Mouse (Mus musculus): ENCODE results near the gene 5730455P16Rik. TPM values are rescaled to one million over a fixed set of nuclear protein-coding genes. Genes with fewer than 3 reads are reported as not detected.
"Not testable (repeated sequence)": the region's sequence is repeated elsewhere in the genome, so short reads cannot be mapped to it uniquely, and the experiment has no call there.

The 5730455P16Rik gene
- polyA plus RNA-seq (2012; rRNA removed): 12.4 and 15.9 TPM in 2 replicates

- DNase-seq (ENCODE audit: low read depth): peak; percentile 94
Observed at GRCm38 (mm10) chr11:80377712-80378451, at the start of gene 5730455P16Rik. Gene 5730455P16Rik, minus strand, starts transcription at chr11:80378034.

DNA sequence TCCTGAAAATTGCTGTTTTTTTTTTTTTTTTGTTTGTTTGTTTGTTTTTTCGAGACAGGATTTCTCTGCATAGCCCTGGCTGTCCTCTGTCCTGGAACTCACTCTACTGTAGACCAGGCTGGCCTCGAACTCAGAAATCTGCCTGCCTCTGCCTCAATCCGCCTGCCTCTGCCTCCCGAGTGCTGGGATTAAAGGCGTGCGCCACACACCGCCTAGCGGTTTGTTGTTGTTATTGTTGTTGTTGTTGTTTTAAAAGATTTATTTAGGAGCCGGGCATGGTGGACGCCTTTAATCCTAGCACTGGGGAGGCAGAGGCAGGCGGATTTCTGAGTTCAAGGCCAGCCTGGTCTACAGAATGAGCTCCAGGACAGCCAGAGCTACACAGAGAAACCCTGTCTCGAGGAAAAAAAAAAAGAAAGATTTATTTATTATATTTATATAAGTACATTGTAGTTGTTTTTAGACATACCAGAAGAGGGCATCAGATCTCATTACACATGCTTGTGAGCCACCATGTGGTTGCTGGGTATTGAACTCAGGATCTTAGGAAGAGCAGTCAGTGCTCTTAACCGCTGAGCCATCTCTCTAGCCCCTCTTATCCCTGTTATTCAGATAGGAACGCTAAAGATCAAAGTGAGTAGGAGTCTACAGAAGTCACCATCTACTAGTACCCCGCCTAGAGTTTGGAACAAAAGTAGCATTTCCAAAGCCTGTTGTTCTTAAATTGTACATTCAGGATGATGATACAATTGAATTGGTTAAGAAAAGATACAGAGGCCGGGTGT is 48.4 kb upstream of the 5730455P16Rik start:
- DNase-seq (ENCODE audit: low read depth): not testable (repeated sequence)

More at GRCm38 (mm10) chr11:80377712-80378451, at the start of gene 5730455P16Rik:
- TF ChIP-seq CTCF (IDR thresholded peaks at IDR 0.05; ENCODE audit: borderline replicate concordance, extremely low read depth, insufficient read depth, insufficient read length): no peak
- TF ChIP-seq POLR2A (IDR thresholded peaks at IDR 0.05; ENCODE audit: borderline replicate concordance, extremely low read depth, insufficient read depth, insufficient read length, poor library complexity, severe bottlenecking): peak; percentile 66; the same call in 1 of the 2 replicates

GRCm38 (mm10) chr11:80425247-80425778 is 47.5 kb upstream of the 5730455P16Rik start:
- TF ChIP-seq CTCF (IDR thresholded peaks at IDR 0.05; ENCODE audit: borderline replicate concordance, extremely low read depth, insufficient read depth, insufficient read length): no peak

GRCm38 (mm10) chr11:80424691-80425090 is 46.9 kb upstream of the 5730455P16Rik start:
- TF ChIP-seq CTCF (IDR thresholded peaks at IDR 0.05; ENCODE audit: borderline replicate concordance, extremely low read depth, insufficient read depth, insufficient read length) (no peak), POLR2A (IDR thresholded peaks at IDR 0.05; ENCODE audit: borderline replicate concordance, extremely low read depth, insufficient read depth, insufficient read length, poor library complexity, severe bottlenecking) (no peak)
- DNase-seq (ENCODE audit: low read depth): no peak

More at GRCm38 (mm10) chr11:80425247-80425778, 47.5 kb upstream of the 5730455P16Rik start:
- no peak for DNase-seq (ENCODE audit: low read depth)

- DNase-seq (ENCODE audit: low read depth): no peak
- no peak for TF ChIP-seq POLR2A (IDR thresholded peaks at IDR 0.05; ENCODE audit: borderline replicate concordance, extremely low read depth, insufficient read depth, insufficient read length, poor library complexity, severe bottlenecking)
- TF ChIP-seq CTCF (IDR thresholded peaks at IDR 0.05; ENCODE audit: borderline replicate concordance, extremely low read depth, insufficient read depth, insufficient read length): no peak
Observed at GRCm38 (mm10) chr11:80421421-80422047, 43.7 kb upstream of the 5730455P16Rik start.

DNA sequence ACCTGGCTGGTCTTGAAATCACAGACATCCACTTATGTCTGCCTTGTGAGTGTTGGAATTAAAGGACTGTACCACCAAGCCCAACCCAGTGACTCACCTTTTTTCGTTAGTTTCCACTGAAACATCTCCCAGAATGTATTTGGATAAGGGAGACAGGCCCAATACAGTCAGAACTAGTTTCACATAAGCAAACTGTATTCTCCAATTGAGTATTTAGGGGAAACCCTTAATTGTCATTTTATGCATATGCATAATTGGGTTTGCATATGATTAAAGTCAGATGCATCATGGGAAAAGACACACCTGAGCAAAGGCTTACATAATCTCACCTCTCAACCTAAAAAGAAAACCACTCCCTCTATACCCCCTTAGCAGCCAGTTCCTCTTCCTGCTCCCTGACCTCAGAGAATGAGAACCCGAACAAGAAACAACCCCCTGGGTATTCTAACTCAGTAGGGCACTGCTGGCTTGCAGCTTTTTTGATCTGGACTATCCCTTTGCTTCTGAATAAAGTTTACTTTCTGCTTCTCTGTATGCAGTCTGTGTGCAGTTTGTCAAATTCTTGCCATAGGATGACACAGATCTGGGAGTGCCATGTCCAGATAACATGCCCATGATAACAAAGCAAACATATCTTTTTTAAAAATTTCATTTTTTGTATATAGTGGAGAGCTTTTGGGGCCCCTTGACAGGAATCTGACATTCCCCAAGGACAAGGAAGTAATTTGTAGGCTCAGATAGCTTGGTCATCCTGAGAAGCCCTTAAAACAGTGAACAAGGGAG is 42.6 kb upstream of the 5730455P16Rik start:
- no peak for TF ChIP-seq POLR2A (IDR thresholded peaks at IDR 0.05; ENCODE audit: borderline replicate concordance, extremely low read depth, insufficient read depth, insufficient read length, poor library complexity, severe bottlenecking)
- no peak for TF ChIP-seq CTCF (IDR thresholded peaks at IDR 0.05; ENCODE audit: borderline replicate concordance, extremely low read depth, insufficient read depth, insufficient read length)
- DNase-seq (ENCODE audit: low read depth): no peak

GRCm38 (mm10) chr11:80419743-80420142 is 41.9 kb upstream of the 5730455P16Rik start:
- DNase-seq (ENCODE audit: low read depth): no peak
- TF ChIP-seq POLR2A (IDR thresholded peaks at IDR 0.05; ENCODE audit: borderline replicate concordance, extremely low read depth, insufficient read depth, insufficient read length, poor library complexity, severe bottlenecking) (no peak), CTCF (IDR thresholded peaks at IDR 0.05; ENCODE audit: borderline replicate concordance, extremely low read depth, insufficient read depth, insufficient read length) (no peak)

DNA sequence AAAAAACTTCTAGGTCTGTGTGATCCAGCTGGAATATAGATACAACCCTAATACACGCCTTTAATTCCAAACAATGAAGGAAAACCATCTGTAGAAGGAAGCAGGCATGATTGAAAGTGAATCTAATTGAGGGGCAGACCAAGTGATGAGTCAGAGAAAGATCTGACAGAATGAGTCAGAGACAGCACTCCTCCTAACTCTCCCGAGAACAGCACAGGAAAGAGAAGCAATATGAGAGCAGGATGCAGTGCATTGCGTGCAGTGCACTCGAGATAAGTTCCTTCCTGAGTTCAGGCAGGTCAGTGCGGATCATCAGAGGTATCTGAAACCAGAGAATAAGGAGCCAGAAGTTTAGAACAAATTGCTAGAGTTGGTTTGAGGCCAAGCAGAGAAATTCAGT is 39.3 kb upstream of the 5730455P16Rik start:
- TF ChIP-seq POLR2A (IDR thresholded peaks at IDR 0.05; ENCODE audit: borderline replicate concordance, extremely low read depth, insufficient read depth, insufficient read length, poor library complexity, severe bottlenecking) (no peak), CTCF (IDR thresholded peaks at IDR 0.05; ENCODE audit: borderline replicate concordance, extremely low read depth, insufficient read depth, insufficient read length) (no peak)
- no peak for DNase-seq (ENCODE audit: low read depth)

GRCm38 (mm10) chr11:80410377-80410776 is 32.5 kb upstream of the 5730455P16Rik start:
- no peak for TF ChIP-seq POLR2A (IDR thresholded peaks at IDR 0.05; ENCODE audit: borderline replicate concordance, extremely low read depth, insufficient read depth, insufficient read length, poor library complexity, severe bottlenecking)

GRCm38 (mm10) chr11:80407878-80408277 is 30.0 kb upstream of the 5730455P16Rik start:
- not testable (repeated sequence) for DNase-seq (ENCODE audit: low read depth)

More at GRCm38 (mm10) chr11:80410377-80410776, 32.5 kb upstream of the 5730455P16Rik start:
- DNase-seq (ENCODE audit: low read depth): no peak

GRCm38 (mm10) chr11:80396617-80397016 is 18.8 kb upstream of the 5730455P16Rik start:
- TF ChIP-seq CTCF (IDR thresholded peaks at IDR 0.05; ENCODE audit: borderline replicate concordance, extremely low read depth, insufficient read depth, insufficient read length): no peak
- TF ChIP-seq POLR2A (IDR thresholded peaks at IDR 0.05; ENCODE audit: borderline replicate concordance, extremely low read depth, insufficient read depth, insufficient read length, poor library complexity, severe bottlenecking): no peak

More at GRCm38 (mm10) chr11:80396617-80397016, 18.8 kb upstream of the 5730455P16Rik start:
- DNase-seq (ENCODE audit: low read depth): no peak

Measured in brain, embryonic 14.5 days (tissue).